Mouse (Mus musculus) adrenal gland, adult 18-20 months (tissue): ENCODE measurements at regions not wholly inside any gene's neighbourhood (a gene's known extent, or its start where the extent isn't known, plus 50 kb on each side); places are given as distances from the start of the nearest gene placed in this dataset.

Experiments
- DNase-seq, 2 experiments: peaks; one replicate each; pipeline ENCODE4 v3.0.0; 2021 to 2022; ENCODE audit warnings: low spot score in 2 of 2

DNA sequence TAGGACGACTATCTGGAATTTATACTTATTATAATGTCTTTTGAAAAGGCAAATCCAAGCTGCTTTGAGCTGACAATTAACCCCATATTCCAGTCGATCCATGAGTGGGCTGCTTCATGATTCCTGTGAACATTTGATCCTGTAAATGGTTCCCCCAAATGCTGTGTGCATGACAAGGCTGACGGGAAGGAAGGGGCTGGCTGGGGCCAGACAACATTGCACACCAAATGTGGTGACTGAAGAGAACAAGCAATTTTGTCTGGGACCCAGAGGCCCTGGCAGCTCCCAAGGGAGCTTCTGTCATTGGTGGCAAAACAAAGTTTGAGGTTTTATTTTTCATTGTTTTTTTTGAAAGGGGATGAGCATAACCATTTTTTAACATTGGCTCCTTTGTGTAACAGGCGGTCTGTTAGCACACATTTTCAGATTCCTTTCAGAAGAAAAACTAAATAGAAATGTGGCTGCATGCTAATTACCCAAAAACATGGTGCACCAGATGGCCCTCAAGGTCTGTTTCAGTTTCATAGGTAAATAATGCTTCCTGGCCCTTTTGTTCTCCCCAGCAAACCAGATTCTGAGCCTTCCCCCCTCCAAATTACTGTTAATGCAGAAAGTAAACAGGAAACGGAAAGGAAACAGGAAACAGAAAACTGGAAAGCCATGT is 348.6 kb upstream of the Cd180 start:
- no peak for DNase-seq

GRCm38 (mm10) chr13:102349493-102349892 is 343.9 kb upstream of the Cd180 start:
- no peak for DNase-seq

DNA sequence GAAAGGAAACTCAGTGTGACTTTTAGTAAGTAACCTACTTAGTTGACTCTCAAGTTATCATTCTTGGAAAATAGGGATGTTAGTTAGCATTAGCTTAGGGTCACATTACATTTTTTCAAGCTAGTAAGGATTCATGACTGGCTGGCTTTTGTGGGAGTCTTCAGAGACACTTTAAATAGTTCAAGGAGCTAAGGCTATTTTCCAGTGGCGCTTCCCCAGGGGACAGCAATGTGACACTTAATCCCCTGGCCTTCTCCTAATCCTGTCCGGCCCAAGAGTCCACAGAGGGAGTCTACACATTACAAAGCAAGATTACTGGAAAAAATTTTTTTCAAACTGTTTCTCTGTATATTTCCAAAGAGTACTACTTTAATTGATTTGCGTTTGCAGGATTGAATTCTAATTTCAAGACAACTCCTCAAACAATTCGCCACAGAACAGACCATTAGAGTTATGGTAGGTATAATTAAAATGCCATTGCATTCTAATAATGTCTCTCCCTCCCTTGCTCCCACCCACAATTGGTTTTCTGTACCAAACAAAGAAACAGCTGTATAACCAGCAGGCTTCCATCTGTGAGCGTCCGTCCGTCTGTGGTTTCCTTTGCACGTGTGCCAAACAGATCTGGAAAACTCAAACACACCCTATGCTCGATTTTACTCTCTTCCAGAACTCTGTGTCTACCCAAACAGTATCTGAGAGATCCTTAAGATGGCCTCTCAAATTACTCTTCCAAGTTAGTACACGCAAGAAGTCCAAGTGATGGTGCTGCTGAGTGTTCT is 341.1 kb upstream of the Cd180 start:
- DNase-seq: no peak

- DNase-seq: no peak
These were observed 337.8 kb upstream of the Cd180 start for GRCm38 (mm10) chr13:102355569-102355968.

DNA sequence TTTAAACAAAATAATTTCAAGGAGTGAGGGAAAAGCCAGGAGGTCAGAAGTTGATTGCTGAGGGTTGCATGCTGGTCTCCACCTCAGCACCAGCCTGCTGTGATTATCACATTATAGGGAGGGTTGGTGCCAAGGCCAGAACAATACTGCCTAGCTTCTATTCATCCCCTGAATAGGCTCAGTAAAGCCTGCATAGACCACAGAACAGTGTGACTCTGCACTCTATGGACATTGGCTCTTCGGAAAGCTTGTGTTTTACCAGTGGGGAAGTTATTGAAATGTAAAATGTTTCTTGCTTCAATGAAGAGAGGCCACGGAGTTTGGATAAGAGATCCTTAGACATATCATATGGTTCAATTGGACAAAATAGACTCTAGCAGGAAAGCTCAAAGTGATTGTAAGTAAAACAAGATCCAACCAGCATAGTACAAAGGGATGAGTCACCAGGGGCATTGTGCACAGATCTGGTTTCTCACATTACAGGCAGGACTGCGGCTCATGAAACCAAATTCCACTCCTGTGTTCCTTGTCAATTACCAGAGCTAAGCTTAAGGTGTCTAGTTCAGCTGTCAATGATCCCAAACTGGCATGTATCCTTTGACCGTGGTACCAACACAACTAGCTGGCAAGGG is 320.8 kb upstream of the Cd180 start:
- no peak for DNase-seq

DNA sequence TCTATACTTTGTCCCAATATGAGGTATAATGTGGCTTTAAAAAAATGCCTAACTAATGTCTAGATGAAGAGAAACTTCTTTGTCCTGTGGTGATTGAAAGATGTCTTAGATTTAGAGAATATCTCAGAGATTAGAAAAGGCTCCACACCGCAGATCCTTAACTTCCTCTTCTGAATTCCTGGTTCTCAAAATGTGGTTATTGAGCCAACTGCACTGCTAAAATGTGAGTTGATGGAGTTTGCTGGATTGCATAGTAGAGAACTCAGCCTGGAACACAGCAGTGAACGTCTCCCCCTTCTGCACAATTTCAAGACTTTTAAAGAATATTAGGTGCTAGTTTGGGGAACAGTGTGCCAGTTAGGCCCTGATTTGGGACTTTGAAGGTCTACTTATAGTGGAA is 312.7 kb upstream of the Cd180 start:
- DNase-seq: no peak

GRCm38 (mm10) chr13:102391911-102392310 is 301.4 kb upstream of the Cd180 start:
- no peak for DNase-seq

DNA sequence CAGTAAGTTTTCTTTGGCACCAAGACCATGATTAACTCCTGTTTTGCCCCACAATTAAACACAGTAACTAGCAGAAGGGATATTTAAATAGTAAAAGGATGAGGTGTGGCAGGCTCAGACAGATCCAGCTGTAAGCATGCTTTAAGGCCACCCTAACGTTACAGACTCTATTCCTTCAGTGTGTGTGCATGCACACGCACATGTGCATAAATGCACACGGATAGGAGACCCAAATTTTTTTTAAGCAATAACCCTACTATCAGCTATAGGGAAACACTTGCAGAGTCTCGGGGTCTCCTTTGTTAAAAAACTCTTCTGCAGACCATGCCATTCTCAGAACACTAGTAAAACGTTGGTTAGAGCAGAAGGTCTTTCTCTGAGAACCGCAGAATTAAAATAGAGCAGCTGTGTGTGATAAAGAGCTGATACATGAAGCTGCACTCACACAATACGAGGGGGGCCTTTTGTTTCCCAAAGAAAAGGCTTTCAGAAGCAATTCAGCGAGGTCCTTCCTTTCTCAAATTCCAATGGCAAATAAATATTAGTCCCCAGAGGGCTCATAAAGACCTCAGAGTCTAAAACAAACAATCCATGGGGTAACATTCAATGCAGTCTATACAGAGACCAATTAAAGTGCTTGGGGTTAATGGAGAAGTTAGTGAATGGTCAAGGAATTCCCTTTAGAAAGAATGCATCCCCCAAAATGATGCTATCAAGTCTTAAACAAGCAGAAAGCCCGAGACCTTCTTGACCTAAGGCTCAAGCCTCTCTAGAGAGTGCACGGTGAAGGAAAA is 300.3 kb upstream of the Cd180 start:
- no peak for DNase-seq

DNA sequence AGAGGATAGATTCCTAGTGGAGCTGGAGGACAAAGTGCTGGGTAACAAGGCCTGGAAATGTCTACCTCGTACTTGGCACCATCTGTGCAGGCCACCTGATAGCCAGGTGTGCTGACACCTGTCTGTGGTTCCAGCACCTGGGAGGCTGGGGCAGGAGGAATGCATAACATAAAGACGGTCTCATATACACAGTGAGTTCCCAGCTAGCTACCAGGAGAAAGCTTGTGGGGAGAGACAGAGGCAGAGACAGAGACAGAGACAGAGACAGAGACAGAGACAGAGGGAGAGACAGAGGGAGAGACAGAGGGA is 299.7 kb upstream of the Cd180 start:
- DNase-seq: no peak

GRCm38 (mm10) chr13:102394057-102394456 is 299.3 kb upstream of the Cd180 start:
- DNase-seq: no peak

- DNase-seq: no peak
These were observed 295.9 kb upstream of the Cd180 start for GRCm38 (mm10) chr13:102397411-102397810.

DNA sequence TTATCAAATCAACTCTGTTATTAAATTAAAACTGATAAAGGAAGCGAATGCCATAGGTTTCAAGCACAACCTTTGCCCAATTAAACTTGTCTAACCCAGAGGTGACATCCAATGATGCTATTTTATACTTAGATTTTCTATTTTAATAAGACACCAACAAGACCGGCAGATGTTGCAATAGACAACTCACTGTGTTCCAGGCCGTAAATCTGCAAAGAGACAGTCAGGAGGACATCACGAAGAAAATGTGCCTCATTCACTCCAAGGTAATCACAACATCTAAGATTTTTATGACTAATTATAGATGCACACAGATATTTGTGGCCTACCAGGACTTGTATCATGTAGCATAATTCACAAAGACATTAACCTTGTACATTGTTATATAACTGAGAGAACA is 281.5 kb upstream of the Cd180 start:
- no peak for DNase-seq

- DNase-seq: no peak
These were observed 258.9 kb upstream of the Cd180 start for GRCm38 (mm10) chr13:102434372-102434954.

- no peak for DNase-seq
These were observed 250.7 kb upstream of the Cd180 start for GRCm38 (mm10) chr13:102442676-102443075.

- no peak for DNase-seq
These were observed 246.0 kb upstream of the Cd180 start for GRCm38 (mm10) chr13:102447310-102447709.

- DNase-seq: no peak
These were observed 243.8 kb upstream of the Cd180 start for GRCm38 (mm10) chr13:102449416-102450121.

GRCm38 (mm10) chr13:102451176-102451575 is 242.2 kb upstream of the Cd180 start:
- DNase-seq: no peak

DNA sequence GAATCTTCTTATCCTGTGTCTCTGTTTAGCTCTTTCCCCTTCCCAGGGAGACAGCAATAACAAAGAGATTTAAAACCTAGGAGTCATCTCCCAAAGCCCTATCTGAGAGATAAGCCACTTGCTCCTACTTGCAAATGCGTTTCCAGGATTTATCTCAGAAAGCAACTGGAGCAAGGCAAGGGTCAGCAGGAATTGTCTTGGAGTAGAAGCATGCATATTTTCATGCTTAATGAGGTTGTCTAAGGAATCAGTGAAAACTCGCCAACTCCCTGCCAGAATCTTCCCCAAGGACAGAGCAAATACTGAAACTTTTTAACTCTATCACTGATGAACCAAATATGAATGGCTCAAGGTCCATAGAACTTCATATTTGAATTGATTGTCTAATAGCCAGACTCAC is 234.6 kb upstream of the Cd180 start:
- no peak for DNase-seq

DNA sequence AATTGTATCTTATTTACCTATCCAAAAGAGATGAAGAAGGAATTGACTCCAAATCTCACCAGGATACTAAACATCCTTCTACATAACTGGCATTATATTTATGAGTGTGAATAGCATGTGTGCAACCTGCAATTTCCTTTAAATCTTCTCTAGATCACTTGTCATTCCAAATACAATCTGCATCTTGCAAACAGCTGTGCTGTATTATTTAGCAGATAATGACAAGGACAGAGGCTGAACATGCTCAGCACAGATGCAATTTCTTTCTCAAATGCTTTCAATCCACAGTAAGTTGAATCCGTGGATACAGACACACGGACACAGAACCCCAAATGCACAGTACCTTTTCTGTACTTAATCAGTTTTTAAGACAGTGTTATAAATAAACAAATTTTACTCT is 229.4 kb upstream of the Cd180 start:
- DNase-seq: no peak

DNA sequence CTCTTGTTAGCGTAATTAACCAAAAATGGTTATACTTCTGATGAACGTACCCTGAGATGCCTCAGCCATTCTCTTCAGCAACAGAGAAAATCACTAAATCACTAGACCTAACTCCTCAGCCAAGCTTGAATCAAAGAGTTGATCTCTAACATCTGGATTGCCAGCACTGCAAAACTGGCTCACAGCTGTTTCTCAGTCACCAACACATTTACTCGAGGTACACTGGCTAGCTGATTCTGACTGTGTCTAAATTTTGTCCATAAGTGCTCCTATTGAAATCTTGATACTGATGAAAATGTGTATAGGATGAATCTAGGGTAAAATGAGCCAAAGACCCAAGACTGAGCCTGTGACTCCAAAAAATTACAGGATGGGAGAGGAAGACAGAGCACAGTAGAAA is 211.5 kb upstream of the Cd180 start:
- DNase-seq: no peak

DNA sequence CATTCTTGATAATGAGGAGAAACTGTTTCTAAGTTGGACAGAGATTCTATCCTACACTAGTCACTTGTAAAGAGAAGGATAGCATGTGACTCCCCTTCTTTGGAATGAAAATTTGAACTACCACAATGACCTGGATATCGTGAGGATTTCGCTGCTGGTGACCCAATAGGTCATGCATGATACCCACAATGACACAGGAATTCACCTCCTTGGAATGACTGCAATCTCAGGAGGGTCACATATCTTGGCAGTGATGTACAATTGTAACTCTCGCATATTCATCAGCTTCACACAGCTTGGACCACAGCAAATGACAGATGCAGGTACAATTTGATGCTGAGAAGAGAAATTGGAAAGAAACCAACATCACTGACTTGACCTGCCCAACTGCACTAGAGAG is 210.9 kb upstream of the Cd180 start:
- DNase-seq: no peak
